ENCODE assay signal across 8 mouse cellular contexts in the genomic region with DNA sequence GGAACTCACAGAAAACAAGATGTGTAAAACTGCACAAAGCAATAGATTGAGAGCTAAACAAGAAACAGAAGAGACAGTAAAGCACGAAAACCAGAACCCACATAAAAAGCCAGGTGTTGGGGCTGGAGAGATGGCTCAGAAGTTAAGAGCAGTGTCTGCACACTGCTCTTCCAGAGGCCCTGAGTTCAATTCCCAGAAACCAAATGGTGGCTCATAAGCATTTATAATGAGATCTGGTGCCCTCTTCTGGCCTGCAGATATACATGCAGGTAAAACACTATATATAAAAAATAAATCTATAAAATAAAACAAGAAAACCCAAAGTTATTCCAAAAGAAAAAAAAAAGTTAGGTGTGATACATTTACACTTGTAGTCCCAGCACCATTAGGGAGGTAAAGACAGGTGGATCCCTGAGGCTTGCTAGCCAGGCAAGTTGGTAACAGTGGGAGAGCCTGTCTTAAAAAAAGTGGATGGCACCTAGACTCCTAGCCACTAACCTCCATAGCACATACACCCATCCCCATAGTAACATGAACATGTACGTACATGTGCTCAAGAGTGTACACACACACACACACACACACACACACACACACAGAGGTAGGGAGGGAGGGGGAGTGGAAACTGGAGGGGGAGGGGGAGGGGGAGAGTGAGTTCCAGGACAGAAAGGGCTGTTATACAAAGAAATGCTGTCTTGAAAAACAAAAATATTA. TPM values are rescaled to one million over a fixed set of nuclear protein-coding genes. Genes with fewer than 3 reads are reported as not detected.
A peak's percentile ranks its signal among the peaks of the same experiment; 100 is the strongest.
DNase-seq lines count a peak whose midpoint lies in the region; ATAC-seq and TF ChIP-seq lines count a peak whose summit lies in the region.
"Had no signal": no experiment of that assay in that cellular context is flagged by ENCODE, and none has a peak within 500 bp of the region (broad histone marks: within the 10 kb centered on the region; RNA-seq: fewer than 3 reads in every experiment).

No protein-coding gene starts in this region.

- no peak overlapping the region for H3K9ac ChIP-seq in hindbrain, postnatal 0 days (replicated peaks; ENCODE audit: low read length)
- no peak overlapping the region for H3K9ac ChIP-seq in hindbrain, embryonic 13.5 days
- no peak overlapping the region for H3K9ac ChIP-seq in midbrain, postnatal 0 days (replicated peaks; ENCODE audit: low read length, poor library complexity, severe bottlenecking)
- H3K9ac ChIP-seq in midbrain, embryonic 15.5 days, result no peak overlapping the region
- H3K9ac ChIP-seq: liver, embryonic 15.5 days had no signal

- H3K27me3 ChIP-seq in hindbrain, postnatal 0 days (ENCODE audit: insufficient read depth, low read length), result no peaks in the 10 kb centered on the region
- H3K27me3 ChIP-seq in hindbrain, embryonic 13.5 days, result no peaks in the 10 kb centered on the region
- no peaks in the 10 kb centered on the region for H3K27me3 ChIP-seq in midbrain, postnatal 0 days (ENCODE audit: insufficient read depth, low read length)
- H3K27me3 ChIP-seq in midbrain, embryonic 15.5 days (replicated peaks), result no peaks in the 10 kb centered on the region
- H3K27me3 ChIP-seq: liver, embryonic 15.5 days had no signal

- no peaks in the 10 kb centered on the region for H3K36me3 ChIP-seq in hindbrain, postnatal 0 days (ENCODE audit: insufficient read depth, low read length)
- no peaks in the 10 kb centered on the region for H3K36me3 ChIP-seq in hindbrain, embryonic 13.5 days
- H3K36me3 ChIP-seq in midbrain, postnatal 0 days (ENCODE audit: insufficient read depth, low read length), result no peaks in the 10 kb centered on the region
- no peaks in the 10 kb centered on the region for H3K36me3 ChIP-seq in midbrain, embryonic 15.5 days (replicated peaks)
- H3K36me3 ChIP-seq: liver, embryonic 15.5 days had no signal

- H3K27ac ChIP-seq in hindbrain, postnatal 0 days, result no peak overlapping the region
- no peak overlapping the region for H3K27ac ChIP-seq in hindbrain, embryonic 13.5 days
- no peak overlapping the region for H3K27ac ChIP-seq in midbrain, postnatal 0 days (ENCODE audit: low read depth, low read length)
- no peak overlapping the region for H3K27ac ChIP-seq in midbrain, embryonic 15.5 days
- H3K27ac ChIP-seq: liver, embryonic 15.5 days had no signal

- ATAC-seq in hindbrain, postnatal 0 days, result no peak
- ATAC-seq in hindbrain, embryonic 13.5 days (ENCODE audit: low FRiP score), result no peak
- ATAC-seq in midbrain, postnatal 0 days (ENCODE audit: low FRiP score), result no peak
- no peak; the same call in 1 of the 2 replicates for ATAC-seq in midbrain, embryonic 15.5 days (replicated peaks)
- ATAC-seq in activated CD4-positive, CD25-positive, alpha-beta regulatory T cell, adult 4 months, result no peak

- H3K4me3 ChIP-seq in hindbrain, postnatal 0 days (ENCODE audit: low read length), result no peak overlapping the region
- no peak overlapping the region for H3K4me3 ChIP-seq in hindbrain, embryonic 13.5 days
- no peak overlapping the region for H3K4me3 ChIP-seq in midbrain, postnatal 0 days (ENCODE audit: low read depth, low read length)
- H3K4me3 ChIP-seq in midbrain, embryonic 15.5 days, result no peak overlapping the region
- H3K4me3 ChIP-seq: liver, embryonic 15.5 days had no signal

- no peaks in the 10 kb centered on the region for H3K4me1 ChIP-seq in hindbrain, postnatal 0 days (ENCODE audit: insufficient read depth, low read length)
- H3K4me1 ChIP-seq in hindbrain, embryonic 13.5 days (replicated peaks), result peaks cover 11% of the 10 kb centered on the region; the same call in 1 of the 2 replicates
- H3K4me1 ChIP-seq in midbrain, postnatal 0 days (ENCODE audit: insufficient read depth, low read length), result peaks cover 3% of the 10 kb centered on the region; the same call in 1 of the 2 replicates
- H3K4me1 ChIP-seq in midbrain, embryonic 15.5 days, result peaks cover 13% of the 10 kb centered on the region
- H3K4me1 ChIP-seq: liver, embryonic 15.5 days had no signal

- DNase-seq in hindbrain, postnatal 0 days (ENCODE audit: low spot score), result peak; percentile 27
- no peak for DNase-seq in midbrain, postnatal 0 days (ENCODE audit: low spot score)
- peak; percentile 26 for DNase-seq in R1 (ENCODE audit: low read depth, low spot score)
- DNase-seq in thymus, postnatal 25 days, result peak; percentile 18

- 69% methylated on average over 2 of the region's 2 CpGs for WGBS in hindbrain, postnatal 0 days
- WGBS in hindbrain, embryonic 13.5 days, result 59% methylated on average over 2 of the region's 2 CpGs
- WGBS in midbrain, postnatal 0 days, result 67% methylated on average over 2 of the region's 2 CpGs
- 62% methylated on average over 2 of the region's 2 CpGs for WGBS in midbrain, embryonic 15.5 days

- peak; percentile 41 for TF ChIP-seq CTCF in hindbrain, postnatal 0 days (IDR thresholded peaks at IDR 0.05; ENCODE audit: low read depth)
- TF ChIP-seq CTCF in midbrain, postnatal 0 days (IDR thresholded peaks at IDR 0.05), result peak; percentile 57

- H3K9me3 ChIP-seq in hindbrain, postnatal 0 days (ENCODE audit: low read length), result no peaks in the 10 kb centered on the region
- no peaks in the 10 kb centered on the region for H3K9me3 ChIP-seq in hindbrain, embryonic 13.5 days
- H3K9me3 ChIP-seq in midbrain, postnatal 0 days (ENCODE audit: low read length), result no peaks in the 10 kb centered on the region
- no peaks in the 10 kb centered on the region for H3K9me3 ChIP-seq in midbrain, embryonic 15.5 days
- H3K9me3 ChIP-seq: liver, embryonic 15.5 days had no signal

- no peak overlapping the region for H3K4me2 ChIP-seq in hindbrain, postnatal 0 days (ENCODE audit: low read depth, low read length)
- H3K4me2 ChIP-seq in hindbrain, embryonic 13.5 days, result no peak overlapping the region
- H3K4me2 ChIP-seq in midbrain, postnatal 0 days (ENCODE audit: low read depth, low read length, poor library complexity, severe bottlenecking), result no peak overlapping the region
- no peak overlapping the region for H3K4me2 ChIP-seq in midbrain, embryonic 15.5 days
- H3K4me2 ChIP-seq: liver, embryonic 15.5 days had no signal

RNA-seq across cellular contexts. Expression of a gene that starts 54.0 kb away (rescaled TPM):
- 33.9 and 36.9 TPM in 2 replicates for total RNA-seq in hindbrain, postnatal 0 days (2014; rRNA removed)
- polyA plus RNA-seq in hindbrain, postnatal 0 days (2015; fragmentation: Nextera tagmentation; extraction: Ambion mirVana), result 13.0 and 14.0 TPM in 2 replicates
- polyA plus RNA-seq in hindbrain, embryonic 13.5 days (2015; fragmentation: Nextera tagmentation; extraction: Ambion mirVana), result 34.4 and 35.0 TPM in 2 replicates
- 40.9 and 48.3 TPM in 2 replicates for total RNA-seq in midbrain, postnatal 0 days (2014; rRNA removed)
- 11.6 and 11.8 TPM in 2 replicates for polyA plus RNA-seq in midbrain, postnatal 0 days (2015; fragmentation: Nextera tagmentation; extraction: Ambion mirVana)
- polyA plus RNA-seq in midbrain, embryonic 15.5 days (2015; fragmentation: Nextera tagmentation; extraction: Ambion mirVana), result 28.8 and 31.1 TPM in 2 replicates
- polyA plus RNA-seq in activated CD4-positive, CD25-positive, alpha-beta regulatory T cell, adult 4 months (2017; shearing (Covaris generic)), result 10 to 100 TPM; 19.3 to 22.7 TPM
